Mouse (Mus musculus) bone marrow, adult 2 months (tissue): ENCODE data around the gene Hrh2.

Experiments
- CTCF ChIP-seq: fragments of 200-500 bp; IDR thresholded peaks from 2 replicates; pipeline ENCODE4 v1.5.1; 2011; ENCODE audit warnings: low read length, control low read depth; ENCODE audit not compliant: control insufficient read depth, insufficient read depth
- POLR2A ChIP-seq: fragments of 200-500 bp; IDR thresholded peaks from 2 replicates; pipeline ENCODE4 v1.6.1; 2011; ENCODE audit warnings: low read depth, mild to moderate bottlenecking, control low read depth, low read length, borderline replicate concordance; ENCODE audit not compliant: control insufficient read depth

DNA sequence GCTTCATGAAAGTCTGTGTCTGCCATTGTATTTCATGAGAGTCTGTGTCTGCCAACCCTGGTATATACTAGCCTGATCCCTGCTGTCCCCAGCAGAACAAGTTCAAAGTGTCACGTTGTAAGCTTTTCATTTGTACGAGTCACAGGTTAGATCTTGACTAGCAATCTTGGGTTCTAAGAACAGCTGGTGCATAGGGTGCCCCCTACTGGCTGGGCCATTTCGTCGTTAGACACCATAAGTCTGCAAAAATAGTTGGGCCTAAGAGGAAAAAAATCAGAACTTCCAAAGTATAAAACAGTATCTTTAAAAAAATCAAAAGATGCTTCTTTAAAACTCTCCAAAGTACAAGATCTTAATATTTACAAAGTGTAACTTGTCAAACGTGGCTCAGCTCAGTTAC lies 50.5 kb downstream of the Hrh2 start:
- TF ChIP-seq CTCF, result peak; percentile 79
- TF ChIP-seq POLR2A, result no peak
